Mouse (Mus musculus) liver, postnatal 0 days (tissue): ENCODE measurements around the gene Rhno1.

Experiments used
- CTCF ChIP-seq: sonication (generic); IDR thresholded peaks from 2 replicates; pipeline ENCODE4 v1.5.1; 2016; ENCODE audit warnings: antibody characterized with exemption, low read depth
- EP300 ChIP-seq: IDR thresholded peaks from 2 replicates; pipeline ENCODE4 v1.6.1; 2016; ENCODE audit warnings: antibody characterized with exemption, low read depth, mild to moderate bottlenecking

- TF ChIP-seq CTCF (no peak), EP300 (no peak)
Observed at GRCm38 (mm10) chr6:128366466-128366865, 3.8 kb upstream of the Rhno1 start.
